Mouse (Mus musculus) midbrain, embryonic 13.5 days (tissue): ENCODE results near the gene Zfp52. TPM values are rescaled to one million over a fixed set of nuclear protein-coding genes. Genes with fewer than 3 reads are reported as not detected.

Experiments
- ATAC-seq: fragments of 200-750 bp; cut with Nextera tagmentation; 2 replicates; pipeline ENCODE4 v1.8.0; 2017; ENCODE audit warnings: mild to moderate bottlenecking, moderate TSS enrichment, moderate library complexity
- H3K27ac ChIP-seq: fragments of 300-500 bp; sonication (generic); 2 replicates; pipeline ENCODE4 v1.5.1; 2015; ENCODE audit warnings: inconsistent platforms, mild to moderate bottlenecking, moderate library complexity
- H3K27me3 ChIP-seq: fragments of 300-500 bp; sonication (generic); 2 replicates; pipeline ENCODE4 v1.6.1; 2015; ENCODE audit warnings: mild to moderate bottlenecking, inconsistent platforms
- H3K36me3 ChIP-seq: fragments of 300-500 bp; sonication (generic); 2 replicates; pipeline ENCODE4 v1.6.1; 2015; ENCODE audit warnings: mild to moderate bottlenecking, inconsistent platforms
- H3K4me1 ChIP-seq: fragments of 300-500 bp; sonication (generic); replicated peaks from 2 replicates; pipeline ENCODE4 v1.6.1; 2015; ENCODE audit warnings: inconsistent platforms
- H3K4me2 ChIP-seq: fragments of 300-500 bp; sonication (generic); replicated peaks from 2 replicates; pipeline ENCODE4 v1.6.1; 2015; ENCODE audit warnings: moderate library complexity, mild to moderate bottlenecking, inconsistent platforms
- H3K4me3 ChIP-seq: fragments of 300-500 bp; sonication (generic); replicated peaks from 2 replicates; pipeline ENCODE4 v1.5.1; 2015; ENCODE audit warnings: mild to moderate bottlenecking, inconsistent platforms
- H3K9ac ChIP-seq: fragments of 300-500 bp; sonication (generic); replicated peaks from 2 replicates; pipeline ENCODE4 v1.6.1; 2015; ENCODE audit warnings: mild to moderate bottlenecking, inconsistent platforms
- H3K9me3 ChIP-seq: fragments of 300-500 bp; sonication (generic); 2 replicates; pipeline ENCODE4 v1.6.1; 2016; ENCODE audit warnings: mild to moderate bottlenecking, inconsistent platforms
- WGBS: fragments of 180-500 bp; shearing (Covaris S2); methylation state at CpG from one replicate; pipeline ENCODE4 v1.1.7; 2015; 5-methylcytosine and 5-hydroxymethylcytosine counted together
- polyA plus RNA-seq: library from polyadenylated mRNA; unstranded; fragments of >200 nt; fragmentation: Nextera tagmentation; extraction: Ambion mirVana; gene quantifications from 2 replicates; pipeline ENCODE4 v1.2.1, GENCODE M21; 2015

Gene Zfp52
- polyA plus RNA-seq, 1 experiment from 2014 or later, result 1.2 TPM

DNA sequence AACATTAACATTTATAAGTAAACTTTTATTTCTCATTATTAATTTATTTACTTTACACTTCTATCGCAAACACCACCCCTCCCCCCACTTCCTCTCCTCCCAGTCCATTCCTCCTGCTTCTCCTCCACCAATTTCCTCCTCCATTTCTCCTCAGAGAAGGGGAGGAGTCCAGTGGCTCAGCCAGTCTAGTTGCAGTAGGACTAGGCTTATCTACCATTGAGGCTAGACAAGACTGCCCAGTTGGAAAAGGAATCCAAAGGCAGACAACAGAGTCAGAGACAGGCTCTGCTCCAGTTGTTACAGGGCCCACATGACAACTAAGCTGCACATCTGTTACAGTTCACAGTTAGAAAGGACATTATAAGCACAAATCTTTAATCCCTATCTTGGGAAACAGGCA lies 32.4 kb downstream of the Zfp52 start:
- peak overlapping the region; percentile 60 for H3K4me3 ChIP-seq
- no peaks in the 10 kb centered on the region for H3K27me3 ChIP-seq
- peak; percentile 15; the same call in 1 of the 2 replicates for ATAC-seq
- no peak overlapping the region; the same call in 1 of the 2 replicates for H3K27ac ChIP-seq
- H3K4me2 ChIP-seq, result peak overlapping the region; percentile 47
- no peaks in the 10 kb centered on the region for H3K9me3 ChIP-seq
- H3K4me1 ChIP-seq, result peaks cover 14% of the 10 kb centered on the region
- H3K36me3 ChIP-seq, result no peaks in the 10 kb centered on the region
- 67% methylated on average over 1 of the region's 1 CpGs for WGBS
- H3K9ac ChIP-seq, result peak overlapping the region; percentile 17; the same call in 1 of the 2 replicates

- Histone ChIP-seq H3K27ac (no peak overlapping the region), H3K9me3 (no peaks in the 10 kb centered on the region), H3K27me3 (no peaks in the 10 kb centered on the region), H3K36me3 (peaks cover 23% of the 10 kb centered on the region), H3K4me1 (no peaks in the 10 kb centered on the region), H3K4me2 (no peak overlapping the region), H3K9ac (no peak overlapping the region), H3K4me3 (no peak overlapping the region)
- 83% methylated on average over 1 of the region's 1 CpGs for WGBS
- no peak for ATAC-seq
Observed at GRCm38 (mm10) chr17:21579080-21579479, 43.7 kb downstream of the Zfp52 start.

GRCm38 (mm10) chr17:21579493-21580175 lies 44.3 kb downstream of the Zfp52 start:
- 23% methylated on average over 5 of the region's 5 CpGs for WGBS
- no peaks in the 10 kb centered on the region for H3K9me3 ChIP-seq
- H3K4me1 ChIP-seq, result no peaks in the 10 kb centered on the region
- no peaks in the 10 kb centered on the region for H3K27me3 ChIP-seq
- H3K9ac ChIP-seq, result no peak overlapping the region
- peak; percentile 74 for ATAC-seq
- H3K4me3 ChIP-seq, result no peak overlapping the region
- no peak overlapping the region for H3K4me2 ChIP-seq
- no peak overlapping the region for H3K27ac ChIP-seq
- H3K36me3 ChIP-seq, result peaks cover 25% of the 10 kb centered on the region

DNA sequence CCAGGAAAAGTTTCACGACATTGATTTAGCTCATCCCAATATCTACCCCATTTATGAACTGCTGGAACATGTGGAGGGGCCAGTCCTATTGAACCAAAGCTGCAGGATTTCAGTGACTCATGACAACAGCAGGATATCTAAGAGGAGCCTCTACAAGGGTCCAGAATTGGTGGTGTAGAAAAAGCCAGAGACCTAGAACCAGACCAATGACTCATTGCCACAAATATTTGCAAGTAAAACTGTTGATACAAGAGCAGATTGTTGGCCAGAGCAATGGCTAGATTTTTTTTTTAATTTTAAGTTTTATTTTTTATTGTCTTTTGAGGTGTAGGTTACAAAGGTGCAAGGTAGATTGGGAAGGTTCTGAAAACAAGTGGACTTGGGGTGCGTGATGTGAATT lies 50.2 kb downstream of the Zfp52 start:
- ATAC-seq, result no peak
- Histone ChIP-seq H3K9me3 (no peaks in the 10 kb centered on the region; the same call in 1 of the 2 replicates), H3K36me3 (peaks cover 45% of the 10 kb centered on the region), H3K9ac (no peak overlapping the region), H3K4me1 (no peaks in the 10 kb centered on the region), H3K4me3 (no peak overlapping the region), H3K4me2 (no peak overlapping the region), H3K27me3 (no peaks in the 10 kb centered on the region), H3K27ac (no peak overlapping the region)
- WGBS, result 95% methylated on average over 2 of the region's 2 CpGs

Other genes starting within 250 kb of the Zfp52 start
- not detected in 2 replicates for gene Vmn1r237, start 223.7 kb upstream of the Zfp52 start, polyA plus RNA-seq
- 4.4 and 4.6 TPM in 2 replicates for gene Zfp677, start 151.8 kb upstream of the Zfp52 start, polyA plus RNA-seq
- 3.5 and 4.8 TPM in 2 replicates for gene Zfp54, start 112.3 kb upstream of the Zfp52 start, polyA plus RNA-seq
- gene Zfp51, start 85.2 kb upstream of the Zfp52 start, polyA plus RNA-seq, result 16.1 and 16.4 TPM in 2 replicates
- 9.5 and 11.1 TPM in 2 replicates for gene Zfp53, start 46.5 kb upstream of the Zfp52 start, polyA plus RNA-seq
- gene Zfp948, start 31.5 kb downstream of the Zfp52 start, polyA plus RNA-seq, result 15.1 and 17.9 TPM in 2 replicates
- 11.9 TPM in 2 replicates for gene Zfp983, start 115.1 kb downstream of the Zfp52 start, polyA plus RNA-seq
- 18.5 and 23.8 TPM in 2 replicates for gene Gm10226, start 156.3 kb downstream of the Zfp52 start, polyA plus RNA-seq
- 18.9 and 19.3 TPM in 2 replicates for gene Zfp760, start 172.2 kb downstream of the Zfp52 start, polyA plus RNA-seq
- 11.4 and 13.3 TPM in 2 replicates for gene Zfp229, start 195.3 kb downstream of the Zfp52 start, polyA plus RNA-seq